Mouse (Mus musculus): ENCODE results near the gene Trabd2b. TPM values are rescaled to one million over a fixed set of nuclear protein-coding genes. Genes with fewer than 3 reads are reported as not detected.

Trabd2b gene
- total and polyA plus RNA-seq, 3 experiments, result 0.05 TPM; not detected in 2

DNA sequence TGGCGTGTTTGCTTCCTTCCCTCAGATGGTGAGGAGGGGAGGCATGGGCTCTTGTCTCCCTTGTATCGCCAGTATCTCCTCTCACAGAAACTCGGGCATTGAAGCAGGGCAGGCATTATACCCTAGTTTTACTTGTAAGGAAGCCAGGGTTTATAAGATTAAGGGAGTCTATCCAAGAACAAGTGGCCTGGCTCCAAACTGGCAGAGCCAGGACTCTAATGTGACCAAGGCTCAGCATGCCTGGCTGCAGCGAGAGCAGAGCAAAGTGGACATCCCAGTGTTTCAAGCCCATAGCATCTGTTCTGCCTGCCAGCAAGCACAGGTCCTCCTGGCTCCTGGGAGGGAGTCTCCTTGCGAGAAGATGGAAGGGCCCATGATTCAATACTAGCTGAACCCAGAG, 245.1 kb downstream of the Trabd2b start:
- H3K27me3 ChIP-seq (ENCODE audit: insufficient read depth, low read length), result no peaks in the 10 kb centered on the region
- DNase-seq (ENCODE audit: low spot score), result no peak
- no peaks in the 10 kb centered on the region for H3K36me3 ChIP-seq (replicated peaks)
- no peak for TF ChIP-seq GATA2 (IDR thresholded peaks at IDR 0.05; ENCODE audit: borderline replicate concordance, low read depth, low read length)
- TF ChIP-seq GATA1 (IDR thresholded peaks at IDR 0.05; ENCODE audit: borderline replicate concordance, low read length), result no peak
- no peak for TF ChIP-seq POLR2AphosphoS5 (IDR thresholded peaks at IDR 0.05; ENCODE audit: insufficient replicate concordance, low read depth, low read length)
- TF ChIP-seq TAL1 (conservative IDR thresholded peaks at IDR 0.05; ENCODE audit: low read depth, low read length), result no peak
- TF ChIP-seq CTCF (IDR thresholded peaks at IDR 0.05; ENCODE audit: low read depth, low read length), result no peak
- H3K4me3 ChIP-seq (ENCODE audit: low read depth, low read length), result no peak overlapping the region
- no peak for ATAC-seq (ENCODE audit: extremely low read depth, insufficient number of reproducible peaks, low FRiP score, poor library complexity, severe bottlenecking)
- peaks cover 16% of the 10 kb centered on the region for H3K9me3 ChIP-seq (replicated peaks)
- peaks cover 43% of the 10 kb centered on the region for H3K4me1 ChIP-seq (ENCODE audit: insufficient read depth, low read depth, low read length)

DNA sequence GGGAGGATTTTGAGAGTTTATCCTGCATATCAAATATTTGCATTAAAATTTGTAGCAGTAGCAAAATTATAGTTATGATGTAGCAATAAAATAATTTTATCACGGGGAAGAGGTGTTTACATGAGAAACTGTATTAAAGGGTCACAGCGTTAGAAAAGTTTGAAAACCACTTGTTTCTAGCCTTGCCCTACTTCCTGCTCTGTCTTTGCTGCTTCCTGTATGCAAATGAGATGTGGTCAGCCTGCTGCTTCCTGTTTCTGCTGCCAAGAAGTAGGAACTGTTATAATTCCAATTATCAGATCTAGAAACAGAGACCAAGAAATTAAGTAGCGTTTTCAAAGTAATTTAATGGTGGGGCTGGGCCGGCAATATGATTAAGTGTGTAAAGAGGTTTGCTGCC, 245.9 kb downstream of the Trabd2b start:
- DNase-seq (ENCODE audit: low spot score) (no peak), ATAC-seq (ENCODE audit: extremely low read depth, insufficient number of reproducible peaks, low FRiP score, poor library complexity, severe bottlenecking) (peak; percentile 58)
- Histone ChIP-seq H3K36me3 (replicated peaks) (no peaks in the 10 kb centered on the region), H3K9me3 (replicated peaks) (peaks cover 16% of the 10 kb centered on the region), H3K27me3 (ENCODE audit: insufficient read depth, low read length) (no peaks in the 10 kb centered on the region), H3K4me3 (ENCODE audit: low read depth, low read length) (no peak overlapping the region), H3K4me1 (ENCODE audit: insufficient read depth, low read depth, low read length) (peaks cover 43% of the 10 kb centered on the region)
- TF ChIP-seq POLR2AphosphoS5 (IDR thresholded peaks at IDR 0.05; ENCODE audit: insufficient replicate concordance, low read depth, low read length), result no peak
- TF ChIP-seq CTCF (IDR thresholded peaks at IDR 0.05; ENCODE audit: low read depth, low read length), result no peak
- no peak for TF ChIP-seq GATA2 (IDR thresholded peaks at IDR 0.05; ENCODE audit: borderline replicate concordance, low read depth, low read length)
- TF ChIP-seq GATA1 (IDR thresholded peaks at IDR 0.05; ENCODE audit: borderline replicate concordance, low read length), result no peak
- TF ChIP-seq TAL1 (conservative IDR thresholded peaks at IDR 0.05; ENCODE audit: low read depth, low read length), result no peak

DNA sequence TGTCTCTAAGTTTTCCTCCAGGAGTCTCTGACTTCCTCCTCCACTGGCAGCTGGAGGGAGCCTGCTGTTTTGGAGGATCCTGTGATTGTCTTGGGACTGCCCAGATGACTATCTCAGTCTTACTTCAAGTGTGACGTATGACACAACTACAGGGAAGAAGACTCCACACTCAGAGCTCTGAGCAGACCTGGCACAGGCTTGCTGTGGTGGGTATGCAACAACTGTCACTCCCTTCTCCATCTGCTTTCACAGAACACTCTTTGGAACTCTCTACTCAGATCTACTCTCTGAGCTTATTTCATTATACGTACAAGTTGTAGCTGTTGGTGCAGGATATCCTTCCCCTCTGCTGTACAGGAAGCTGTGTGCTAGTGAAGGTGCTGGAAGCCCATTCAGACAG, 251.4 kb downstream of the Trabd2b start:
- ATAC-seq (ENCODE audit: extremely low read depth, insufficient number of reproducible peaks, low FRiP score, poor library complexity, severe bottlenecking), result peak; percentile 12; the same call in 1 of the 2 replicates

DNA sequence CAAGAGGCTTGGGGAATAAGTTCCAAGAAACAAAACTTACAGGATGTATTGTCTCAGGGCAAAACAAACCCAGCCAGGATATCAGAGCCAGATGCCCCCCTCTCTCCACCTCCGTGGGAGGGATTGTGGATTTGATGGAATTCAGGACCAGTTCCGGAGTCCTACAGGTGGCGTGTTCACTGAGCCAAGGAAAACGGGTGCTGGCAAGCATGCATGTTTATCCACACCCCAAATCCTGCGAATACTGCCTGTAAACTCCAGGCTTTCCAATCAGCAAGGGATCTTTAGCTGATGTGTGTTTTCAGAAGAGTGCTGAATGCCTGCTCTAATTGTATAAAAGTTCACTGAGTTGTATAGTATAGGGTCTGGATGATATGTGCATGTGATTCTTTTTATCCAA, 253.4 kb downstream of the Trabd2b start:
- Histone ChIP-seq H3K4me1 (ENCODE audit: insufficient read depth, low read depth, low read length) (peaks cover 42% of the 10 kb centered on the region), H3K4me3 (ENCODE audit: low read depth, low read length) (no peak overlapping the region), H3K27me3 (ENCODE audit: insufficient read depth, low read length) (no peaks in the 10 kb centered on the region), H3K36me3 (replicated peaks) (no peaks in the 10 kb centered on the region), H3K9me3 (replicated peaks) (peaks cover 7% of the 10 kb centered on the region)
- no peak for DNase-seq (ENCODE audit: low spot score)
- TF ChIP-seq CTCF (IDR thresholded peaks at IDR 0.05; ENCODE audit: low read depth, low read length), result no peak
- TF ChIP-seq GATA2 (IDR thresholded peaks at IDR 0.05; ENCODE audit: borderline replicate concordance, low read depth, low read length), result no peak
- TF ChIP-seq TAL1 (conservative IDR thresholded peaks at IDR 0.05; ENCODE audit: low read depth, low read length), result no peak
- no peak for TF ChIP-seq POLR2AphosphoS5 (IDR thresholded peaks at IDR 0.05; ENCODE audit: insufficient replicate concordance, low read depth, low read length)
- TF ChIP-seq GATA1 (IDR thresholded peaks at IDR 0.05; ENCODE audit: borderline replicate concordance, low read length), result no peak
- no peak for ATAC-seq (ENCODE audit: extremely low read depth, insufficient number of reproducible peaks, low FRiP score, poor library complexity, severe bottlenecking)

More for the DNA sequence above, 251.4 kb downstream of the Trabd2b start:
- Histone ChIP-seq H3K27me3 (ENCODE audit: insufficient read depth, low read length) (no peaks in the 10 kb centered on the region), H3K4me3 (ENCODE audit: low read depth, low read length) (no peak overlapping the region), H3K36me3 (replicated peaks) (no peaks in the 10 kb centered on the region), H3K9me3 (replicated peaks) (peaks cover 7% of the 10 kb centered on the region), H3K4me1 (ENCODE audit: insufficient read depth, low read depth, low read length) (peaks cover 30% of the 10 kb centered on the region)
- TF ChIP-seq GATA1 (IDR thresholded peaks at IDR 0.05; ENCODE audit: borderline replicate concordance, low read length) (no peak), GATA2 (IDR thresholded peaks at IDR 0.05; ENCODE audit: borderline replicate concordance, low read depth, low read length) (no peak), POLR2AphosphoS5 (IDR thresholded peaks at IDR 0.05; ENCODE audit: insufficient replicate concordance, low read depth, low read length) (no peak), CTCF (IDR thresholded peaks at IDR 0.05; ENCODE audit: low read depth, low read length) (no peak), TAL1 (conservative IDR thresholded peaks at IDR 0.05; ENCODE audit: low read depth, low read length) (no peak)
- DNase-seq (ENCODE audit: low spot score), result no peak

DNA sequence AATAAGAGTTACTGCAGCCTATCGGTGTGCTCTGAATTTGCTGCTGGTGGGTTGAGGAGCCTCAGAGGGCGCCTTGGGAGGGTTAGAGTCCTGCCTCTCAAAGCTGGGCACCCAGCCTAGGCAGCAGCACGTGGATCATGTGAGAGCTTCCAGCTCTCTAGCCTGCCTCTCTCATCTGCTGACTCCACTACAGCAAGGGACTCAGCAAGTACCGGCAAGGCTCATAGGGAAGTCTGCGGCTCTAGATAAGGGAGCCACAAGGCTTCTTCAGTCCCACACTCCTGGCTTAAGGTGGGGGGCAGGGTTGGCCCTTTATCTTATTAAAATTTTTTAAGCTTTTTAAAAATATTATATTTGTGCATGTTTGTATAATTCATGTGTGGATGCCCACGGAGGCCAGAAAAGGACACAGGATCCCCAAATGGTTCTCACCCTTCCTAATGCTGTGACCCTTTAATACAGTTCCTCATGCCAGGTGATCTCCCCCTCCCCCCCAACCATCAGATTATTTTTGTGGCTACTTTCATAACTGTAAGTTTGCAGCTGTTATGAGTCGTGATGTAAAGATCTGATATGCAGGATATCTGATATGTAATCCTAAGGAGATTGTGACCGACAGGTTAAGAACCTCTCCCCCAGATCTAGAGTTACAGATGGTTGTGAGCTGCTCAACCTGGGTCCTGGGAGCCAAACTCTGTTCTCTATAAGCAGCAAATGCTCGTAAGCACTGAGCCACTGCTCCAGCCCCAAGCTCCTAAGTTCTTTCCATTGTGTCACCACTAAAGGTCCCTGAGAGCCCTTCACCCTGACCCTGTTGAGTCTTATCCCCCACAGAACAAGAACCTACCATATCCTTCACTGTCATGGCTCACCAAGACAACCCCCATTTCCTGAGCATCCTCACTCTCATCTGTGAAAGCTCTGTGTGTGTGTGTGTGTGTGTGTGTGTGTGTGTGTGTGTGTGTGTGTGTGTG, 257.8 kb downstream of the Trabd2b start:
- Histone ChIP-seq H3K36me3 (replicated peaks) (no peaks in the 10 kb centered on the region), H3K4me1 (ENCODE audit: insufficient read depth, low read depth, low read length) (peaks cover 56% of the 10 kb centered on the region), H3K9me3 (replicated peaks) (peaks cover 27% of the 10 kb centered on the region), H3K4me3 (ENCODE audit: low read depth, low read length) (no peak overlapping the region; the same call in 1 of the 2 replicates), H3K27me3 (ENCODE audit: insufficient read depth, low read length) (no peaks in the 10 kb centered on the region)
- TF ChIP-seq TAL1 (conservative IDR thresholded peaks at IDR 0.05; ENCODE audit: low read depth, low read length), result peak; percentile 79
- TF ChIP-seq GATA1 (IDR thresholded peaks at IDR 0.05; ENCODE audit: borderline replicate concordance, low read length), result no peak
- no peak for TF ChIP-seq GATA2 (IDR thresholded peaks at IDR 0.05; ENCODE audit: borderline replicate concordance, low read depth, low read length)
- TF ChIP-seq POLR2AphosphoS5 (IDR thresholded peaks at IDR 0.05; ENCODE audit: insufficient replicate concordance, low read depth, low read length), result no peak
- TF ChIP-seq CTCF (IDR thresholded peaks at IDR 0.05; ENCODE audit: low read depth, low read length), result no peak
- DNase-seq (ENCODE audit: low spot score), result peak; percentile 81
- peak; percentile 94 for ATAC-seq (ENCODE audit: extremely low read depth, insufficient number of reproducible peaks, low FRiP score, poor library complexity, severe bottlenecking)

Other genes with a start within 250 kb of the Trabd2b start
- gene Skint11, start 243.3 kb upstream of the Trabd2b start, total RNA-seq (2014; fragmentation: Nextera tagmentation), result not detected in 2 replicates
- not detected in 2 replicates for gene Skint11, start 243.3 kb upstream of the Trabd2b start, total RNA-seq (2017)
- gene Skint11, start 243.3 kb upstream of the Trabd2b start, polyA plus RNA-seq (2012), result not detected in 2 replicates

All from G1E (cell line).